Mouse (Mus musculus): ENCODE data around the gene Fbxw4. TPM values are rescaled to one million over a fixed set of nuclear protein-coding genes. Genes with fewer than 3 reads are reported as not detected.

Fbxw4 gene
- polyA plus RNA-seq, 1 experiment from 2014 or later: 2.8 TPM

DNA sequence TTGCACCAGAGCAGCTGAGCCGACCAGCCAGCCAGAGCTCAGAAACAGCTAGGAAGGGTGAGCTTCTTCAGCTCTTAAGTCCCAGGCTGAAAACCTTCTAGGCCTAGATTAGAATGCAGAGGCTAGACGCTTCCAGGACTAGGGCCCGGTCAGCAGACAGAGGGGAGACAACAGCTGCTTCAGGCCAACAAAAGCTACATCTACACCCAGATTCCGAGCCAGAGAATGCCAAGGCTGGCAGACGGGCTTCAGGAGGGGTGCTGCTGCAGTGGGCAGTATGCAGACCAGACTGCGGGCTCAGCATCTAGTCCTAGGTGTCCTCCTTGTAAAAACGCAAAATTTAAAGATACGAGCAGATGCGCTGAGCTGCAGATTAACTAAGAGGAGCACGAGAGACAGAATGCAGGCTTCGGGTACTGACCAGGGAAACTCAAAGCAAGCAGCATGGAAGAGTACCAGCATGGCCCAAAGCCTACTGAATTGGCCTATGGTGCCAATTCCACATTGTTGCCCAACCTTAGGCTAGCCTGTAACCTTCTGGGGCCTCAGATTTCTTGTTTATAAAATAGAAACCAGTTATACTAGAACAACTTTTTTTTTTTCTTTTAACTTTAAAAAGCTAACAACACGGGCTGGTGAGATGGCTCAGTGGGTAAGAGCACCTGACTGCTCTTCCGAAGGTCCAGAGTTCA, 51.3 kb downstream of the Fbxw4 start:
- Histone ChIP-seq H3K9me3 (replicated peaks; ENCODE audit: control insufficient read depth, low read length) (no peaks in the 10 kb centered on the region), H3K4me2 (ENCODE audit: low read depth, low read length) (no peak overlapping the region), H3K36me3 (ENCODE audit: control insufficient read depth, insufficient read depth, low read length) (no peaks in the 10 kb centered on the region; the same call in 1 of the 2 replicates), H3K27me3 (ENCODE audit: control insufficient read depth, insufficient read depth, low read length) (no peaks in the 10 kb centered on the region), H3K4me1 (ENCODE audit: control insufficient read depth, insufficient read depth, low read length) (no peaks in the 10 kb centered on the region), H3K9ac (ENCODE audit: low read length) (no peak overlapping the region), H3K4me3 (replicated peaks; ENCODE audit: low read length) (no peak overlapping the region), H3K27ac (ENCODE audit: low read length) (no peak overlapping the region)
- 83% methylated on average over 13 of the region's 13 CpGs for WGBS
- ATAC-seq (ENCODE audit: insufficient read depth, low FRiP score): no peak

DNA sequence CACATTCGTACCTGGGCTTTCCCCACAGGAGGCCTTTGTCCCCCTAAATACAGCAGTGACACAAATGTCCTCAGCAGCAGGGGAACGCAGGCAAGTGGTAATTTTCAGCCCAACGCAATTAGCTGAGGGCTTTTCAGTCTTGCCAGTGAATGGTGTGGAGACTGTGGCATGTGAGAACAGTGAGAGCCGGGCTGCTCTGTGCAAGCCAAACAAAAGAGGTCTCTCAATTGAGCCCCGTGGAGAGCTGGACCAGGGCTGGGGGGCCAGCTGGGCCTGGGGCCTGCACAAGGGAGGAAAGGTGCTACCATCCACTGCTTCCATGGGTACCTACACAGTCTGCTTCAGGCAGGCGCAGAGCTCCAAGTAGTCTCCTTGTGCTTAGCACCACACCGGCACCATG, 52.6 kb downstream of the Fbxw4 start:
- no peaks in the 10 kb centered on the region for H3K9me3 ChIP-seq (replicated peaks; ENCODE audit: control insufficient read depth, low read length)

DNA sequence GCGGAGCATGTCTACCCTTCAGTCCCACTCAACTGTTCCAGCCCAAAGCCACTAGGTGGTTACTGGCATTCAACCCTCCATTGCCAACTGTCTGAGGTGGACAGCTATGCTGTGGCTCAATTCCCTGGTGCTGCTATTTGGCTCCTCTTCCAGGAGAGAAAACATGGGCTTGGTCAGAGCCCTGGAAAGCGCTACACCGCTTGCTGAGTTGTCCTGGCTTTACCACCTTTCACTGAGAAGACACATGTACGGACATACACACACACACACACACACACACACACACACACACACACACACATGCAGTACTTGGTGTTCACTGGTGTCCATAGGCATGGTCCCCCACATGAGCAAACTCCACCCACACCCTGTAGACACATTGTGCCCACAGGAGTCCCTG, 53.4 kb downstream of the Fbxw4 start:
- no peaks in the 10 kb centered on the region for H3K9me3 ChIP-seq (replicated peaks; ENCODE audit: control insufficient read depth, low read length)
- no peak overlapping the region for H3K27ac ChIP-seq (ENCODE audit: low read length)
- no peak overlapping the region for H3K4me3 ChIP-seq (replicated peaks; ENCODE audit: low read length)
- WGBS: 94% methylated on average over 4 of the region's 4 CpGs
- no peak for ATAC-seq (ENCODE audit: insufficient read depth, low FRiP score)
- H3K9ac ChIP-seq (ENCODE audit: low read length): no peak overlapping the region
- H3K4me2 ChIP-seq (ENCODE audit: low read depth, low read length): no peak overlapping the region
- no peaks in the 10 kb centered on the region; the same call in 1 of the 2 replicates for H3K36me3 ChIP-seq (ENCODE audit: control insufficient read depth, insufficient read depth, low read length)
- H3K27me3 ChIP-seq (ENCODE audit: control insufficient read depth, insufficient read depth, low read length): no peaks in the 10 kb centered on the region
- no peaks in the 10 kb centered on the region for H3K4me1 ChIP-seq (ENCODE audit: control insufficient read depth, insufficient read depth, low read length)

More for the DNA sequence above, 52.6 kb downstream of the Fbxw4 start:
- 54% methylated on average over 7 of the region's 7 CpGs for WGBS
- no peak overlapping the region for H3K4me2 ChIP-seq (ENCODE audit: low read depth, low read length)
- H3K4me3 ChIP-seq (replicated peaks; ENCODE audit: low read length): no peak overlapping the region
- no peaks in the 10 kb centered on the region for H3K27me3 ChIP-seq (ENCODE audit: control insufficient read depth, insufficient read depth, low read length)
- no peaks in the 10 kb centered on the region for H3K4me1 ChIP-seq (ENCODE audit: control insufficient read depth, insufficient read depth, low read length)
- ATAC-seq (ENCODE audit: insufficient read depth, low FRiP score): no peak
- H3K27ac ChIP-seq (ENCODE audit: low read length): no peak overlapping the region
- no peaks in the 10 kb centered on the region; the same call in 1 of the 2 replicates for H3K36me3 ChIP-seq (ENCODE audit: control insufficient read depth, insufficient read depth, low read length)
- no peak overlapping the region for H3K9ac ChIP-seq (ENCODE audit: low read length)

DNA sequence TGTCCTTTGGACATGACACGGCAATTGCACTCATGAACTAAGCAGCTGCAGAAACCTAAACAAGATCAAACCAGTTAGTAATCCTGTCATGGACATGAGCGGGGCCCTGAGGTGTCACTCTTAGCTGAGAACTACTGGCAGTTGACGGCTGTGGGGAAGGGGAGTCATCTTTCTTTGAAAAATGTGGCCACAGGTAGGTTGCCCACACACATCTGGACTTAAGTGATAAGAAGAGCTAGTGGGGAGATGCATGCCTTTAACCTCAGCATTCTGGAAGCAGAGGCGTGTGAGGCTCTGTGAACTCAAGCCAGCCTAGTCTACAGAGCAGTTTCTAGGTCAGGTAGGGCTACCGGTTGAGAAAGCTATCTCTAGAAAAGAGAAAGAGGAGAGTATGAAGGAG, 57.5 kb downstream of the Fbxw4 start:
- Histone ChIP-seq H3K27me3 (ENCODE audit: control insufficient read depth, insufficient read depth, low read length) (no peaks in the 10 kb centered on the region), H3K27ac (ENCODE audit: low read length) (no peak overlapping the region), H3K4me3 (replicated peaks; ENCODE audit: low read length) (no peak overlapping the region), H3K4me2 (ENCODE audit: low read depth, low read length) (no peak overlapping the region), H3K9me3 (replicated peaks; ENCODE audit: control insufficient read depth, low read length) (no peaks in the 10 kb centered on the region), H3K4me1 (ENCODE audit: control insufficient read depth, insufficient read depth, low read length) (no peaks in the 10 kb centered on the region), H3K9ac (ENCODE audit: low read length) (no peak overlapping the region), H3K36me3 (ENCODE audit: control insufficient read depth, insufficient read depth, low read length) (no peaks in the 10 kb centered on the region)
- ATAC-seq (ENCODE audit: insufficient read depth, low FRiP score): no peak
- WGBS: 67% methylated on average over 5 of the region's 5 CpGs

DNA sequence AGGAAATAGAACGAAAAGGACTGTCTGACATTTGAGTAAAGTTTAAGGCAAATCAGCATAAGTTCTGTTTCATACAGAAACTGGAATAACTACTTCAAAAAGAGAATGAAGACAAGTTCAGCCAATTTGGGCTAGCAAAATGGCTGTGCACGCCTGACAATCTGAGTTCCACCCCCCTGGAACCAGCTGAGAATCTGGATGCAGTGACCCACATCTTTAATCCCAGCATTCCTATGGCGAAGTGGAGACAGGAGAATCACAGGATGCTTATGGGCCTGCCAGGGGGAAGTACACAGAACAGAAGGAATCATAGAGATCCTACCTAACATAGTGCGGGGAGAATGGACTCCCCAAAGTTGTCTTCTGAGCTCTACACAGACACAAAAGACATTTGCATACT, 63.0 kb downstream of the Fbxw4 start:
- H3K9me3 ChIP-seq (replicated peaks; ENCODE audit: control insufficient read depth, low read length): no peaks in the 10 kb centered on the region
- WGBS: 84% methylated on average over 4 of the region's 4 CpGs
- no peaks in the 10 kb centered on the region for H3K27me3 ChIP-seq (ENCODE audit: control insufficient read depth, insufficient read depth, low read length)
- no peak overlapping the region for H3K27ac ChIP-seq (ENCODE audit: low read length)
- H3K4me1 ChIP-seq (ENCODE audit: control insufficient read depth, insufficient read depth, low read length): peaks cover 7% of the 10 kb centered on the region; the same call in 1 of the 2 replicates
- no peak overlapping the region for H3K4me3 ChIP-seq (replicated peaks; ENCODE audit: low read length)
- no peak overlapping the region for H3K4me2 ChIP-seq (ENCODE audit: low read depth, low read length)
- H3K9ac ChIP-seq (ENCODE audit: low read length): no peak overlapping the region
- no peak for ATAC-seq (ENCODE audit: insufficient read depth, low FRiP score)
- H3K36me3 ChIP-seq (ENCODE audit: control insufficient read depth, insufficient read depth, low read length): no peaks in the 10 kb centered on the region

DNA sequence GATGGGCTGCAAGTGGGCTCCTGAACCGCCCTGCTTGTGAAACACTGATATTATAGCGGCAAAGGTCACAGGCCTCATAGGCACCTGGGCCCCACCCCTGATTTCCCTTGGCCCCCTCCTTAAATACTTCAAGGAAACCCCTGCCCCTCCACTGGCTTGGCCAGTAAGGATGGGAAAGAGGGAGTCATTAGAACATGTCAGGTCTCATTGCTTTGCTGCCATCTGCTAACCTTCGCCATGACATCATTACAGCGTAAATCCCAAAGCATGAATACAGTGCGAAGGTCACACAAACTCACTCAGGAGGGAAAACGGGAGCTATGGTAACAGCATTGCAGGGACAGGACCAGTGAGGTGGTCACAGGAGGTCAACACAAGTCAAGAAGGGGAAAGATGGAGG, 63.7 kb downstream of the Fbxw4 start:
- ATAC-seq (ENCODE audit: insufficient read depth, low FRiP score): no peak
- Histone ChIP-seq H3K27me3 (ENCODE audit: control insufficient read depth, insufficient read depth, low read length) (no peaks in the 10 kb centered on the region), H3K4me3 (replicated peaks; ENCODE audit: low read length) (no peak overlapping the region), H3K4me2 (ENCODE audit: low read depth, low read length) (no peak overlapping the region), H3K36me3 (ENCODE audit: control insufficient read depth, insufficient read depth, low read length) (no peaks in the 10 kb centered on the region), H3K9me3 (replicated peaks; ENCODE audit: control insufficient read depth, low read length) (no peaks in the 10 kb centered on the region), H3K27ac (ENCODE audit: low read length) (no peak overlapping the region), H3K9ac (ENCODE audit: low read length) (no peak overlapping the region), H3K4me1 (ENCODE audit: control insufficient read depth, insufficient read depth, low read length) (peaks cover 14% of the 10 kb centered on the region)
- WGBS: 82% methylated on average over 6 of the region's 6 CpGs

DNA sequence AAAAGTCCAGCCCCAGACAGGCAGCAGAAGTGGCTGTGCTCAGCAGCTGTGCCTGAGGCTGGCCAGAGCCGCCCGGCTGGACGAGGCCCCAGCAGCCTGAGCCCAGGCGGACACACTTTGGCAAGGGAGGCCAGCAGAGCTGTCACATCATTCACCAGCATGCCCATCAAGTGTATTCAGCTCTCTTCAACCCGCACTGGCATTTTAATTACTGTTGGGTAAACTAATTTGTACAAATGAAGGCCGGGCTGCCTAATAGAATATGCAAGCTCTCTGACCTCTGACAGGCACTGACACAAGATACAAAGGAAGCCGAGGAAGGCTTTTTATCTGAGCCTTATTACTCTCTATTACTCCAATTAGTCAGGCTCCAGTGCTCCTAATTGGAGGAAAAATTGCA, 64.1 kb downstream of the Fbxw4 start:
- no peaks in the 10 kb centered on the region for H3K36me3 ChIP-seq (ENCODE audit: control insufficient read depth, insufficient read depth, low read length)
- ATAC-seq (ENCODE audit: insufficient read depth, low FRiP score): no peak
- H3K9ac ChIP-seq (ENCODE audit: low read length): no peak overlapping the region
- no peaks in the 10 kb centered on the region for H3K9me3 ChIP-seq (replicated peaks; ENCODE audit: control insufficient read depth, low read length)
- no peak overlapping the region for H3K27ac ChIP-seq (ENCODE audit: low read length)
- no peak overlapping the region for H3K4me3 ChIP-seq (replicated peaks; ENCODE audit: low read length)
- H3K4me1 ChIP-seq (ENCODE audit: control insufficient read depth, insufficient read depth, low read length): peaks cover 17% of the 10 kb centered on the region
- WGBS: 58% methylated on average over 7 of the region's 7 CpGs
- no peaks in the 10 kb centered on the region for H3K27me3 ChIP-seq (ENCODE audit: control insufficient read depth, insufficient read depth, low read length)
- H3K4me2 ChIP-seq (ENCODE audit: low read depth, low read length): no peak overlapping the region

DNA sequence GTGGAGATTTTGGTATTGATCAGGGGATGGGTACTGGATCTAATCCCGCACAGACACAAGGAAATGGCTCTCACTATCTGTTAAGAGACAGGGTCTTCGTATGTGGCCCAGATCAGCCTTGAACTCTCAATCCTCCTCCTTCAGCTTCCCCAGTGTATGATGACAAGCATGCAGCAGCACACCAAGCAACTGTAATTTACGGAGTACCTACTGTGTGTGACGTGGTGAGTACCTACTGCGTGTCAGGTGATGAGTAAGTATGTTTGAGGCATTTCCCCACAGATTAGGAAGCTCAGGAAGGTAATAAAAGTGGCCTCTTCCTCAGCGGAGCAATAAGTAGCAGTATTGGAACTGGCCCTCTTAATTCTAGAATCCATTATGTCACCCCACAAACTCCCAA, 64.6 kb downstream of the Fbxw4 start:
- no peaks in the 10 kb centered on the region for H3K36me3 ChIP-seq (ENCODE audit: control insufficient read depth, insufficient read depth, low read length)
- no peak overlapping the region for H3K27ac ChIP-seq (ENCODE audit: low read length)
- H3K27me3 ChIP-seq (ENCODE audit: control insufficient read depth, insufficient read depth, low read length): no peaks in the 10 kb centered on the region
- no peak overlapping the region for H3K4me2 ChIP-seq (ENCODE audit: low read depth, low read length)
- ATAC-seq (ENCODE audit: insufficient read depth, low FRiP score): no peak
- no peak overlapping the region for H3K9ac ChIP-seq (ENCODE audit: low read length)
- H3K9me3 ChIP-seq (replicated peaks; ENCODE audit: control insufficient read depth, low read length): no peaks in the 10 kb centered on the region
- 90% methylated on average over 6 of the region's 6 CpGs for WGBS
- H3K4me1 ChIP-seq (ENCODE audit: control insufficient read depth, insufficient read depth, low read length): peaks cover 17% of the 10 kb centered on the region
- no peak overlapping the region for H3K4me3 ChIP-seq (replicated peaks; ENCODE audit: low read length)

DNA sequence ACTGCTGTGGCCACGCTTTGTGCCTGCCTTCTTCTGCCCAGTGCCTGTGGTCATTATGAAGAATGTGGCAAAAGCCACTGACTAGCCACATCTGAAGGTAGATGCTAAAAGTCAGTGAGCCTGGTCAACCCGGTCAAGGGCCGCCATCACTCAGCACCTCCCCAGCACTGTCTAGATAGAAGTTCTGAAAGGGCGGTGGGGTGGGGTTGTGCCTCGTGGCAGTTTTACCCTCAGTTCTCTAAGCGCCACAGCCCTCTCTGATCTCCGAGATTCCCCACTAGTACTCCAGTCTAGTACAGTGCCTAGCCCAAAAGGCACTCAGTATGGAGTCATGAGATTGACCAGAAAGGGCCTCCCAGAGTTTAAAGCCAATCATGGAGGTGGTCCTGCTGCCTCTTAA, 66.0 kb downstream of the Fbxw4 start:
- no peak overlapping the region for H3K4me3 ChIP-seq (replicated peaks; ENCODE audit: low read length)
- peaks cover 17% of the 10 kb centered on the region for H3K4me1 ChIP-seq (ENCODE audit: control insufficient read depth, insufficient read depth, low read length)
- 92% methylated on average over 7 of the region's 7 CpGs for WGBS
- ATAC-seq (ENCODE audit: insufficient read depth, low FRiP score): no peak
- H3K27me3 ChIP-seq (ENCODE audit: control insufficient read depth, insufficient read depth, low read length): no peaks in the 10 kb centered on the region
- no peak overlapping the region for H3K4me2 ChIP-seq (ENCODE audit: low read depth, low read length)
- no peak overlapping the region for H3K27ac ChIP-seq (ENCODE audit: low read length)
- H3K36me3 ChIP-seq (ENCODE audit: control insufficient read depth, insufficient read depth, low read length): no peaks in the 10 kb centered on the region
- no peaks in the 10 kb centered on the region for H3K9me3 ChIP-seq (replicated peaks; ENCODE audit: control insufficient read depth, low read length)
- no peak overlapping the region for H3K9ac ChIP-seq (ENCODE audit: low read length)

Measured in stomach, embryonic 16.5 days (tissue).